ENCODE assay signal across 8 mouse cellular contexts in genomic region chr4:117181863-117182758, GRCm38 (mm10). TPM values are rescaled to one million over a fixed set of nuclear protein-coding genes. Genes with fewer than 3 reads are reported as not detected.
DNase-seq lines count a peak whose midpoint lies in the region; ATAC-seq and TF ChIP-seq lines count a peak whose summit lies in the region.

Gene Kif2c, minus strand, starts transcription at chr4:117182639.

- TF ChIP-seq RAD21 in MEL (IDR thresholded peaks at IDR 0.05; ENCODE audit: low read depth, low read length), result no peak

- peak; percentile 100 for ATAC-seq in lung, postnatal 0 days

- H3K36me3 ChIP-seq in MEL (ENCODE audit: control insufficient read depth in 1 of 2, insufficient read depth in 2 of 2, low read length in 2 of 2), result peaks cover 0 to 16% of the 10 kb centered on the region in 2 experiments; a peak in 3 of 4 replicates
- peaks cover 31% of the 10 kb centered on the region for H3K36me3 ChIP-seq in hindbrain, embryonic 10.5 days
- no peaks in the 10 kb centered on the region for H3K36me3 ChIP-seq in lung, postnatal 0 days (ENCODE audit: insufficient read depth, low read length)

- peak; percentile 97 for DNase-seq in MEL (ENCODE audit: low read depth, low spot score)
- peak; percentile 90 to 94 for DNase-seq in cerebellum, adult 2 months
- peak; percentile 92 for DNase-seq in forelimb bud, embryonic 11.5 days (ENCODE audit: low read depth, low spot score)
- peak; percentile 91 for DNase-seq in hindbrain, embryonic 10.5 days (ENCODE audit: low spot score)
- DNase-seq in layer of hippocampus, adult 9-11 months, result peak; percentile 91
- peak; percentile 93 for DNase-seq in lung, postnatal 0 days (ENCODE audit: low spot score)
- peak; percentile 94 for DNase-seq in ovary, postnatal 14 days (ENCODE audit: low spot score)
- DNase-seq in thymus, postnatal 14 days, result peak; percentile 93

- H3K27me3 ChIP-seq in MEL (ENCODE audit: control insufficient read depth in 1 of 2, insufficient read depth in 2 of 2, low read length in 2 of 2), result no peaks in the 10 kb centered on the region
- H3K27me3 ChIP-seq in cerebellum, adult 2 months (ENCODE audit: control insufficient read depth, insufficient read depth, low read length), result no peaks in the 10 kb centered on the region
- no peaks in the 10 kb centered on the region for H3K27me3 ChIP-seq in hindbrain, embryonic 10.5 days (ENCODE audit: insufficient read depth, poor library complexity, severe bottlenecking)
- H3K27me3 ChIP-seq in lung, postnatal 0 days (replicated peaks; ENCODE audit: insufficient read depth, low read length), result no peaks in the 10 kb centered on the region

- peaks cover 12% of the 10 kb centered on the region for H3K79me2 ChIP-seq in MEL (ENCODE audit: control insufficient read depth, insufficient read depth, low read length, poor library complexity)

- no peaks in the 10 kb centered on the region for H3K9me3 ChIP-seq in MEL (replicated peaks; ENCODE audit: insufficient read depth, low read length)
- no peaks in the 10 kb centered on the region for H3K9me3 ChIP-seq in hindbrain, embryonic 10.5 days
- H3K9me3 ChIP-seq in lung, postnatal 0 days (ENCODE audit: low read length), result no peaks in the 10 kb centered on the region

- H3K4me3 ChIP-seq in MEL (ENCODE audit: control insufficient read depth in 1 of 2, insufficient read depth in 1 of 2, low read depth in 2 of 2, low read length in 2 of 2), result peak within 1 kb of the TSS; percentile 75 to 77
- peak within 1 kb of the TSS; percentile 68 for H3K4me3 ChIP-seq in cerebellum, adult 2 months (replicated peaks; ENCODE audit: insufficient read depth, low read depth, low read length)
- H3K4me3 ChIP-seq in hindbrain, embryonic 10.5 days, result peak within 1 kb of the TSS; percentile 87
- peak within 1 kb of the TSS; percentile 51 for H3K4me3 ChIP-seq in lung, postnatal 0 days (ENCODE audit: low read depth, low read length)

- no peak for TF ChIP-seq CTCF in MEL (IDR thresholded peaks at IDR 0.05 in 2 of 3, conservative IDR thresholded peaks at IDR 0.05 in 1 of 3; ENCODE audit: control insufficient read depth in 1 of 3, insufficient read depth in 1 of 3, low read depth in 2 of 3, low read length in 3 of 3, poor library complexity in 1 of 3, severe bottlenecking in 1 of 3)
- no peak for TF ChIP-seq CTCF in cerebellum, adult 2 months (IDR thresholded peaks at IDR 0.05; ENCODE audit: borderline replicate concordance, insufficient read depth, low read depth, low read length)
- TF ChIP-seq CTCF in lung, postnatal 0 days (IDR thresholded peaks at IDR 0.05), result no peak

- peak within 1 kb of the TSS; percentile 88 for H3K4me2 ChIP-seq in lung, postnatal 0 days (replicated peaks; ENCODE audit: low read depth, low read length)

- H3K27ac ChIP-seq in MEL (ENCODE audit: control insufficient read depth, low read depth, low read length), result peak within 1 kb of the TSS; percentile 85
- peak within 1 kb of the TSS; percentile 29; the same call in 1 of the 2 replicates for H3K27ac ChIP-seq in cerebellum, adult 2 months (ENCODE audit: insufficient read depth, low read length)
- H3K27ac ChIP-seq in hindbrain, embryonic 10.5 days, result peak within 1 kb of the TSS; percentile 91
- H3K27ac ChIP-seq in lung, postnatal 0 days (ENCODE audit: low read length), result no peak within 1 kb of the TSS

- H3K4me1 ChIP-seq in MEL (ENCODE audit: control insufficient read depth in 1 of 2, insufficient read depth in 2 of 2, low read length in 2 of 2), result peaks cover 7 to 10% of the 10 kb centered on the region in 2 experiments; a peak in 3 of 4 replicates
- H3K4me1 ChIP-seq in cerebellum, adult 2 months (ENCODE audit: control insufficient read depth, insufficient read depth, low read length), result peaks cover 3% of the 10 kb centered on the region; the same call in 1 of the 2 replicates
- peaks cover 26% of the 10 kb centered on the region for H3K4me1 ChIP-seq in hindbrain, embryonic 10.5 days (replicated peaks)
- peaks cover 6% of the 10 kb centered on the region; the same call in 1 of the 2 replicates for H3K4me1 ChIP-seq in lung, postnatal 0 days (ENCODE audit: insufficient read depth, low read depth, low read length)

- under 1% methylated on average over 42 of the region's 42 CpGs for WGBS in cerebellum, adult 2 months
- WGBS in hindbrain, embryonic 10.5 days, result 2% methylated on average over 42 of the region's 42 CpGs
- under 1% methylated on average over 42 of the region's 42 CpGs for WGBS in lung, postnatal 0 days

- peak; percentile 29 to 83; a peak in 2 of 4 replicates for TF ChIP-seq POLR2A in MEL (IDR thresholded peaks at IDR 0.05; ENCODE audit: control insufficient read depth in 1 of 2, insufficient read depth in 1 of 2, low read depth in 1 of 2, low read length in 2 of 2, poor library complexity in 1 of 2)
- TF ChIP-seq POLR2A in cerebellum, adult 2 months (IDR thresholded peaks at IDR 0.05; ENCODE audit: borderline replicate concordance, insufficient read depth, low read length), result peak; percentile 54; the same call in 1 of the 2 replicates

- no peak for TF ChIP-seq EP300 in MEL (IDR thresholded peaks at IDR 0.05; ENCODE audit: low read depth in 1 of 2, low read length in 2 of 2)
- no peak for TF ChIP-seq EP300 in lung, postnatal 0 days (IDR thresholded peaks at IDR 0.05)

- peak within 1 kb of the TSS; percentile 77 for H3K9ac ChIP-seq in MEL (ENCODE audit: control insufficient read depth, low read depth, low read length, poor library complexity, severe bottlenecking)
- H3K9ac ChIP-seq in lung, postnatal 0 days (replicated peaks; ENCODE audit: low read depth), result peak within 1 kb of the TSS; percentile 32; the same call in 1 of the 2 replicates

TF ChIP-seq in MEL, 35 proteins besides CTCF, POLR2A, EP300 and RAD21:
- no peak for TF ChIP-seq USF2 (IDR thresholded peaks at IDR 0.05; ENCODE audit: borderline replicate concordance in 1 of 2, insufficient read depth in 1 of 2, low read depth in 1 of 2, low read length in 2 of 2)
- peak; percentile 91 for TF ChIP-seq TBP (IDR thresholded peaks at IDR 0.05; ENCODE audit: low read depth, low read length)

RNA-seq across cellular contexts. Expression of gene Kif2c, which starts in this region (rescaled TPM):
- total RNA-seq in MEL (2012; rRNA removed), result 32.6 and 36.7 TPM in 2 replicates
- 10 to 100 TPM in 1 of 2 experiments, not detected in 1; 45.1 TPM for polyA plus RNA-seq in MEL (2012; ENCODE audit: insufficient read depth in 1 of 2, insufficient read length in 2 of 2, low read depth in 1 of 2, low replicate concordance in 2 of 2, missing spikeins in 1 of 2)
- 0.05 and 0.16 TPM in 2 replicates for polyA plus RNA-seq in cerebellum, adult 2 months (2012; rRNA removed)
- 76.6 and 99.4 TPM in 2 replicates for polyA plus RNA-seq in hindbrain, embryonic 10.5 days (2016; fragmentation: Nextera tagmentation; extraction: Ambion mirVana)
- polyA plus RNA-seq in lung, postnatal 0 days (2015; fragmentation: Nextera tagmentation; extraction: Ambion mirVana), result 2.0 and 3.0 TPM in 2 replicates

Comparison
In these comparisons a context has a peak if more than half of its experiments do, and no peak if none do; other contexts are left out.
1. Peak in DNase-seq, H3K4me3 ChIP-seq and H3K27ac ChIP-seq in cerebellum, adult 2 months; RNA of the gene not detected or under 1 TPM.